Mouse (Mus musculus): ENCODE measurements around the gene 2610044O15Rik8. TPM values are rescaled to one million over a fixed set of nuclear protein-coding genes. Genes with fewer than 3 reads are reported as not detected.

Gene 2610044O15Rik8
- 0.34 and 0.48 TPM in 2 replicates for polyA plus RNA-seq (2012)

DNA sequence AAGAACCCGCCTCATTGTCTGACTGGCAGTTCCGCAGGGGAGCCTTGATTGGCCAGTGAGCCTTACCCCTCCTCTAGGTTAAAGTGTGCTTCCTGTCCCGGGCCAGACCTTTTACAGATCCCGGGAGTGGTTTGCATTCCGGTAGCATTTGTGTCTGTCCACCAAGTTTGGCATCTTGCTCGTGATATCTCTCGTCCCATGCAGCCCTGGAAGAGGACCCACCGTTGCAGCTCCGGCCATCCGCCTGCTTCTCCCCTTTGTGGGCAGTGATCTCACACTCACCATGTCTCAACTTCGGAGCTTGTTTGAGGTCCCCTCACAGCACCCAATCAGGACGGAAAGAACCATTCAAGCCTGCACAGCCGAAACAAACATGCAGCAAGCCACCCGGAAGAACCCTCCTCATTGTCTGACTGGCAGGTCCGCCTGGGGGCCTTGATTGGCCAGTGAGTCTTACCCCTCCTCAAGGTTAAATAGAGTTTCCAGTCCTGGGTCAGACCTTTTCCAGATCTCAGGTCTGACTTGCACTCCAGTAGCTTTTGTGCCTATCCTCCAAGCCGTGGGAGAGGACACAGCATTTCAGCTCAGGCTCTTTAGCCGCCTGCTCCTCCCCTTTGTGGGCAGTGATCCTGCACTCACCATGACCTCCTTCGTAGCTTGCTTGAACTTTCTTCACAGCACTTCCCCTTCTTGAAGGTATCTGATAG is at the start of gene 2610044O15Rik8:
Gene 2610044O15Rik8, minus strand, starts transcription at position 380 of the 707 bp plus-strand sequence.

Other genes with a start within 250 kb of the 2610044O15Rik8 start
- not detected in 2 replicates for gene Ccdc7a, start 168.9 kb downstream of the 2610044O15Rik8 start, polyA plus RNA-seq (2012)
- gene Ccdc7b, start 167.3 kb downstream of the 2610044O15Rik8 start, polyA plus RNA-seq (2012), result not detected in 2 replicates
- not detected in 2 replicates for gene Gm10999, start 102.7 kb downstream of the 2610044O15Rik8 start, polyA plus RNA-seq (2012)

Data from megakaryocyte-erythroid progenitor cell, adult 5 weeks (primary cell).